Mouse (Mus musculus): Measurements from ENCODE around the gene Tmem191c. TPM values are rescaled to one million over a fixed set of nuclear protein-coding genes. Genes with fewer than 3 reads are reported as not detected.

Gene Tmem191c
- polyA plus RNA-seq, 1 experiment from 2014 or later = 9.2 TPM

DNA sequence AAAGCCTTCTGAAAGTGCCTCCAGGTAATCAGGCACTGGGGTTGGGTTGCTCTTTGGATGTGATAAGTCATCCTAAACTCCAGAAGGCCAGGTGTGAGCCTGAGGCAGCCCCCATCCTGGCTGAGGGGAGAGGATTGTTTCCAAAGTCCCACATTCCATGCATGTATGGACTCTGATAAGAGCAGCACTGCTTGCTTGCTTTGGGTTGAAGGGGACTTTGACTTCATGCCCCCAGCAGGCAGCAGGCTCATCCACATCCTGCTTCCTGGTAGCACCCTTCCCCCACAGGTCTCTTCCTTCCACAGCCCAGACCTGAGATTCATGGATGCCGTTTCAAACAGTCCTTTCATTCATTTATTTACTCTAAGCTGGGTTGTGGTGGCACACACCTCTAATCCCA, 32.1 kb upstream of the Tmem191c start:
- H3K27me3 ChIP-seq = no peaks in the 10 kb centered on the region
- ChIA-PET POLR2A (interaction anchor here (0.7 kb wide), 1 partner anchor 15 kb away, joined by 8 read pairs; no protein-coding TSS in a partner anchor), CTCF (no interaction called here)
- DNase-seq (ENCODE audit: low read depth, low spot score) (no peak), ATAC-seq (no peak)
- TF ChIP-seq CTCF (IDR thresholded peaks at IDR 0.05) = no peak
- in situ Hi-C loops (cut with MboI; ENCODE audit: low pct_unique_long_range_greater_than_20kb) = no loop called here

DNA sequence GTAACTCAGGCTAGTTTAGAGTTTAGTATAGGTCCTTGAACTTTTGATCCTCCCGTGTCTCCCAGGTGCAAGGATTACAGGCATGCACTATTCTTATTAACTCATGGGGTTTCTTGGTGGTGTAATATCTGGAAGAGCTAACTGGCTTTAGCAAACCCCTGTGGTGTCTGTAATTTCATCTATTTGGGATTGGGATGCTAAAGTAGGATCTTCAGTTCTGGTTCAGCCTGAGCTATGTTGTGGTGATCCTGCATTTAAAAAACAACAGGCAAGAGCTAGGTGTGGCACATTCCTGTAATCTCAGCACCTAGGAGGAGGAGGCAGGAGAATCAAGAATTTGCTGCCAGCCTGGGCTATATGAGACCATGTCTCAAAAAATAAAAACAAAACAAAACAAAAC, 30.9 kb upstream of the Tmem191c start:
- ChIA-PET POLR2A (no interaction called here), CTCF (interaction anchor here (2.6 to 2.8 kb wide), 2 partner anchors 12 to 36 kb away, joined by 6 to 8 read pairs; no protein-coding TSS in a partner anchor)
- DNase-seq (ENCODE audit: low read depth, low spot score) = no peak
- H3K27me3 ChIP-seq = no peaks in the 10 kb centered on the region
- in situ Hi-C loops (cut with MboI; ENCODE audit: low pct_unique_long_range_greater_than_20kb) = no loop called here
- ATAC-seq = no peak
- no peak for TF ChIP-seq CTCF (IDR thresholded peaks at IDR 0.05)

DNA sequence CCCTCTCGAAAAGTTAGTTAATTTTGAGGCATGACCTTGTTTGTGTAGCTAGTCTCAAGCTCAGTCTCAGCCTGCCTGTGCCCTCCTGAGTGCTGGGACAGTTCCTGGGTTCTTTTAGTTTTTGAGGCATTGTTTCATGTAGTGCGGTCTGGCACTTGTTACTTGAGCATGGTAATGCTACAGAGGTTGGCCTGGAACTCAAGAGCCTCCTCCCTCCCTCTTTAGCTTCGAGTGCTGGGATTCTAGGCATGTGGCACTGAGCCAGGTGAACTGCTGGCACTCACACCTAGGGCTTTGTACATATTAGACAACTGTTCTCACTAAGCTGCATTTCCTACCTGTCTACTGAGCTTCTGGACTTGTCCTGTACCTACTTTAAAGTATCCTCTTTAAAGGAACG, 28.1 kb upstream of the Tmem191c start:
- DNase-seq (ENCODE audit: low read depth, low spot score) = no peak

DNA sequence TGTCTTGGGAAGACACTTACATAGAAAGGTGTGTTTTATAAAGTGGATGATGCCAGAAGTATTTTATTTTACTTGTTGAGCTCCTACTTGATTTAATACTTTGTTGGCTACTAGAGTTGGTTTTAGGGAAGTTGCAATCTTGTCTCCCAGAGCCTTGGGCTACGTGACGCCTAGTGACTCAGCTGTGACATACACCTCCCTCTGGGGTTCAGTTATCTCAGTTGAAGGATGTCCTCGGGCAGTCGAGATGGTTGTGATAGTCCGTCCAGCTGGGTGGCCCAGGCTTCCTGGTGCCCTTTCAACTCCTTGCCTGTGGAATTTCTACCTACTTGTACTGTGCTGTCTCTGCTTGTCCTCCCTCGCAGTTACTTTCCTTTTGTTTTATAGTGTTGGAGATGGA, 26.7 kb upstream of the Tmem191c start:
- H3K27me3 ChIP-seq = no peaks in the 10 kb centered on the region
- ChIA-PET POLR2A (interaction anchor here (1.0 kb wide), 1 partner anchor 40 kb away, joined by 3 read pairs; no protein-coding TSS in a partner anchor), CTCF (no interaction called here)
- no peak for TF ChIP-seq CTCF (IDR thresholded peaks at IDR 0.05)
- in situ Hi-C loops (cut with MboI; ENCODE audit: low pct_unique_long_range_greater_than_20kb) = no loop called here
- ATAC-seq (no peak), DNase-seq (ENCODE audit: low read depth, low spot score) (no peak)

More for the DNA sequence above, 28.1 kb upstream of the Tmem191c start:
- no peak for TF ChIP-seq CTCF (IDR thresholded peaks at IDR 0.05)
- POLR2A ChIA-PET = no interaction called here
- CTCF ChIA-PET = interaction anchor here (2.7 kb wide), 1 partner anchor 12 kb away, joined by 11 read pairs; no protein-coding TSS in a partner anchor
- no peaks in the 10 kb centered on the region for H3K27me3 ChIP-seq
- ATAC-seq = no peak
- in situ Hi-C loops (cut with MboI; ENCODE audit: low pct_unique_long_range_greater_than_20kb) = no loop called here

DNA sequence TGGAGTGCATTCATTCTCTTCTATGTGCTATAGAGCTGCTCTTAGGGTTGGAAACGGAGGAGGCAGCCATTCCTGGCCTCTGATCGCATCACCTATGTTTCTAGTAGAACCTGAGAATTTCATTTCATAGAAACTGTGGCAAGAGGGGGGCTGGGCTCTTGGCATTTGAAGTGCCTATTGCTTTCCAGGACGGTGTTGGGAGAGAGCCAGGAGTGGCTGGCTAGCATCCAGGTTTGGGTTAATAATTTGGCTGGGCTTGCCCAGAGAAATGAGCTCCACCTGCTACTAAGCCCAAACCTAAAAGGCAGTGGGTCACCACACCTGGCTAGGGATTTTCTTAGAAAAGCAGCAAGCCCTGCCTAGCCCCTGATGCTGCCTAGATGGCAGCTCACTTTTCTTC, 24.3 kb upstream of the Tmem191c start:
- ChIA-PET CTCF (no interaction called here), POLR2A (interaction anchor here (0.6 to 0.7 kb wide), 2 partner anchors 9 to 31 kb away, joined by 3 read pairs; no protein-coding TSS in a partner anchor)
- ATAC-seq = no peak
- in situ Hi-C loops (cut with MboI; ENCODE audit: low pct_unique_long_range_greater_than_20kb) = no loop called here
- DNase-seq (ENCODE audit: low read depth, low spot score) = peak; percentile 64
- TF ChIP-seq CTCF (IDR thresholded peaks at IDR 0.05) = no peak
- H3K27me3 ChIP-seq = no peaks in the 10 kb centered on the region

DNA sequence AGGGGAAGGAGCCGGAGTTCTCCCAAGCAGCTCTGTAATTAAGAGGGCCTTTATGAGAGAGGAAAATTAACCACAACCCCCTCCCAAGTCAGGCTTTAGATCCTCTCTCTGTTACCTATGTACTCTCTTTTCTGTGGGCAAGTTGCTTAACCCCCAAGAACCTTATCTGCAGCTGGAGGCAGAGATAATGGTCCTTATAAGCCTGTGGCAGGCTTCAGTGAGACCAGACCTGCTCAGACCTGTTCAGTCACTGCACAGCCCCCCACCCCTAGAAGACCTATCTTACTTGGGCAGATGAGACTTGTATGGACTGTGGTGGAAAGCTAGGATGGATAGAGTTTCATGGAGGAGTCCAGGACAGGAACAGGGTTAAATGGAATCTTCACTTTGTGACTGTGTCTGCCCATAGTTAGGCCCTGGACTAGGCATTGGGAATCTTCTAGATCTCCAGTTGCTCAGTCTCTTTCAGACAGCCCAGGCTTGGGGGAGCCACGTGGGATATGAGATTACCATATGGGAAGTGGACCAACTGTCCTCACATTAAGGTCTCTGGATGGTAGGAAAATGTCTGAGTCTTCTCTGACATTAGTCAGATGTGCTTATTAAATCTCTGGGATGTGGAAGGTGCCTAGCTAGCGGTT, 23.7 kb upstream of the Tmem191c start:
- DNase-seq (ENCODE audit: low read depth, low spot score) (no peak), ATAC-seq (no peak)
- H3K27me3 ChIP-seq = no peaks in the 10 kb centered on the region
- POLR2A ChIA-PET = interaction anchor here (0.7 kb wide), 1 partner anchor 8 kb away, joined by 3 read pairs; no protein-coding TSS in a partner anchor
- no peak for TF ChIP-seq CTCF (IDR thresholded peaks at IDR 0.05)
- in situ Hi-C loops (cut with MboI; ENCODE audit: low pct_unique_long_range_greater_than_20kb) = no loop called here
- CTCF ChIA-PET = no interaction called here

DNA sequence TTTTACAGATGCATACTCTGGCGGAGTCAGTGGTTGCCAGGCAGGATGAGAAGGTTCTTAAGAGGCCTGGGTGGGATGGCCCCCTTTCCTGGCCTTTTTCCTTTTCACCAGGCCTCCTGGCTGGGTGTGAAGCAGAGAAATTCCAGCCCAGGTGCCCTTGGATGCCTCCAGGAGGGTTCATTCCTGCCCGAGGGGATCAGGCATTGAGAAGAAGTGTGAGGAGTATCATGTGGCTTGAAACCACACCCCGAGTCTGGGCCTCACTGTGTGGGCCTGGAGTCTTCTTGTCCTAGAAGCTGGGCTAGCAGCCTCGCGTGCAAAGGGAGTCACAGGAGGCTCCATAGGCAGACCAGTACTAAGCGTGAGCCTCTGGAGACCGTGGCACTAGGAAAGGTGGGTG, 23.0 kb upstream of the Tmem191c start:
- CTCF ChIA-PET = no interaction called here
- no peak for TF ChIP-seq CTCF (IDR thresholded peaks at IDR 0.05)
- POLR2A ChIA-PET = no interaction called here
- in situ Hi-C loops (cut with MboI; ENCODE audit: low pct_unique_long_range_greater_than_20kb) = no loop called here
- ATAC-seq = no peak
- DNase-seq (ENCODE audit: low read depth, low spot score) = no peak
- H3K27me3 ChIP-seq = no peaks in the 10 kb centered on the region

DNA sequence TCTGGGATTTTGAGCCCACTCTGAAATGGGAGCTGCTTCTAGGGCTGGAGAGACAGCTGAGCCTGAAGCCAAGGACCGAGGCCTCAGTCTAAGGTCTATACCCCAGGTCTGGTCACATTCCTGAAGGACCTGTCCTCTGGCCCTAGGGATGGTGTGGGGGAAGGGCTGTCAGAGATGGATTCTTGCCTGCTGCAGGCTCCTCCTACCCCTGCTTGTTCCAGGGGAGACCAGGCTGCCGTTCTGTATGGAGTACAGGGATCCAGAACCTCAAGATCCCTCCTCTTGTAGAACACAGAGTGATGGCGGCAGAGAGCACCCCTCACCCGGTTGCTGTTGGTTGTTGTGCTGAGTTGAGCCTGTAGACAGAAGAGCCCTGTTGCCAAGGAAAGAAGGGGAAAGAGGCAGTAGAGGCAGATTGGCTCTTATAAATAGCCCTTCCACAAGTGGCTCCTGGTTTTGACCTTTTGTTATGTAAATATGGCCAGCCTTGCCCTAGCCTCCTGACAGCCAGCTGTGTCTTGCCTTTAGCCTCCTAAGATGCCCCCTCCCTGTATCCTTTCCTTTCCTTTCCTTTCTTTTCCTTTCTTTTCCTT, 21.8 kb upstream of the Tmem191c start:
- ChIA-PET POLR2A (no interaction called here), CTCF (interaction anchor here (0.7 to 0.8 kb wide), 2 partner anchors 16 to 44 kb away, joined by 3 read pairs; no protein-coding TSS in a partner anchor)
- in situ Hi-C loops (cut with MboI; ENCODE audit: low pct_unique_long_range_greater_than_20kb) = no loop called here
- DNase-seq (ENCODE audit: low read depth, low spot score) = no peak
- TF ChIP-seq CTCF (IDR thresholded peaks at IDR 0.05) = no peak
- ATAC-seq = no peak
- H3K27me3 ChIP-seq = no peaks in the 10 kb centered on the region

DNA sequence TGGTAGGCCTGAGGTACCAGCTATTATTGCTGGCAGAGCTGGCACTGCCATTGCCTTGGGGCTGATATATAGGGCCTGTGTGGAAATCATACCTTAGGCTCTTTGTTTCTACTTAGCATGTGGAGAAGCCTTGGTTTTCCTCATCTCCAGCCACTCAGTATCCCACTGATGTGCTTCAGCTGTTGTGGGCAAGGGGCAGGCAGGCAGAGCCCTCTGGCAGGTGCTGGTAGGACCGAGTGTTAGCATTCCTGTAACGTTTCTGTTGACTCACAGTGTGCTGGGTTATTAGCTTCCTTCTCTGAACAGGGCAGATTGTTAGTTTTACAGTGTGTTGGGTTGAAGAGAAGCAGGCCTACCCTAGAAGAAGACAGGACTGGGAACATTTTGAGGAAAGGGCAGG, 20.6 kb upstream of the Tmem191c start:
- CTCF ChIA-PET = interaction anchor here (1.6 kb wide), 1 partner anchor 46 kb away, joined by 12 read pairs; the partner anchor contains the start of gene Rimbp3
- in situ Hi-C loops (cut with MboI; ENCODE audit: low pct_unique_long_range_greater_than_20kb) = no loop called here
- ATAC-seq (no peak), DNase-seq (ENCODE audit: low read depth, low spot score) (no peak)
- POLR2A ChIA-PET = no interaction called here
- no peaks in the 10 kb centered on the region for H3K27me3 ChIP-seq
- no peak for TF ChIP-seq CTCF (IDR thresholded peaks at IDR 0.05)

DNA sequence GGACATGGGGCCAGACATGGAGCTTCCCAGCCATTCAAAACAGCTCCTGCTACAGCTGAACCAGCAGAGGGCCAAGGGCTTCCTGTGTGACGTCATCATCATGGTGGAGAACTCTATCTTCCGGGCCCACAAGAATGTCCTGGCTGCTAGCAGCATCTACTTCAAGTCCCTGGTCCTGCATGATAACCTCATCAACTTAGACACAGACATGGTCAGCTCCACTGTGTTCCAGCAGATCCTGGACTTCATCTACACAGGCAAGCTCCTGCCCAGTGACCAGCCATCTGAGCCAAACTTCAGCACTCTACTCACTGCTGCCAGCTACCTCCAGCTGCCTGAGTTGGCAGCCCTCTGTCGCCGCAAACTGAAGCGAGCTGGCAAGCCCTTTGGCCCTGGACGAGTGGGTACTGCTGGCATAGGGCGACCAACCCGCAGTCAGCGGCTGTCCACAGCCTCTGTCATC, 18.5 kb upstream of the Tmem191c start:
- no peak for DNase-seq (ENCODE audit: low read depth, low spot score)
- TF ChIP-seq CTCF (IDR thresholded peaks at IDR 0.05) = no peak
- no peak for ATAC-seq
- in situ Hi-C loops (cut with MboI; ENCODE audit: low pct_unique_long_range_greater_than_20kb) = no loop called here
- ChIA-PET CTCF (interaction anchor here (0.8 to 1.5 kb wide), 3 partner anchors 12 to 48 kb away, joined by 3 to 6 read pairs (median 4); no protein-coding TSS in a partner anchor), POLR2A (no interaction called here)
- H3K27me3 ChIP-seq = no peaks in the 10 kb centered on the region

DNA sequence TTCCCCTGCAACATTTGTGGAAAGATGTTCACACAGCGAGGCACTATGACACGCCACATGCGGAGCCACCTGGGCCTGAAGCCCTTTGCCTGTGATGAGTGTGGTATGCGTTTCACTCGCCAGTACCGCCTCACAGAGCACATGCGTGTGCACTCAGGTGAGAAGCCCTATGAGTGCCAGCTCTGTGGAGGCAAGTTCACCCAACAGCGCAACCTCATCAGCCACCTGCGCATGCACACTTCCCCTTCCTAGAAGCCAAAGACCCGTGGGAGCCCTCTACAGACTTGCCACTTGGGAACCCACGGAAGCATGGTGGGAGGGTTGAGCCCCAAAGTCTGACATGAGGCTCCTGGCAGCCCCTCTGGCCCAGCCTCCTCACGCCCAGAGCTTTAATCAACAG, 17.0 kb upstream of the Tmem191c start:
- CTCF ChIA-PET = interaction anchor here (1.0 kb wide), 1 partner anchor 12 kb away, joined by 3 read pairs; no protein-coding TSS in a partner anchor
- in situ Hi-C loops (cut with MboI; ENCODE audit: low pct_unique_long_range_greater_than_20kb) = no loop called here
- POLR2A ChIA-PET = interaction anchor here (0.6 kb wide), 1 partner anchor 16 kb away, joined by 8 read pairs; no protein-coding TSS in a partner anchor
- TF ChIP-seq CTCF (IDR thresholded peaks at IDR 0.05) = no peak
- ATAC-seq = no peak
- DNase-seq (ENCODE audit: low read depth, low spot score) = no peak
- no peaks in the 10 kb centered on the region for H3K27me3 ChIP-seq

All from Patski (cell line).